Mouse (Mus musculus) lung, postnatal 0 days (tissue): ENCODE measurements at regions not wholly inside any gene's neighbourhood (a gene's known extent, or its start where the extent isn't known, plus 50 kb on each side); places are given as distances from the start of the nearest gene placed in this dataset.

Source experiments
- CTCF ChIP-seq: IDR thresholded peaks from 2 replicates; pipeline ENCODE4 v1.5.1; 2016; ENCODE audit warnings: antibody characterized with exemption, mild to moderate bottlenecking
- EP300 ChIP-seq: IDR thresholded peaks from 2 replicates; pipeline ENCODE4 v1.6.1; 2016; ENCODE audit warnings: antibody characterized with exemption, mild to moderate bottlenecking, control low read depth

GRCm38 (mm10) chr2:167774166-167774805 lies 84.7 kb upstream of the Tmem189 start:
- TF ChIP-seq EP300 (no peak), CTCF (no peak)
